Mouse (Mus musculus) forebrain, embryonic 14.5 days (tissue): Measurements from ENCODE around the gene Agr2. TPM values are rescaled to one million over a fixed set of nuclear protein-coding genes. Genes with fewer than 3 reads are reported as not detected.

ENCODE experiments used
- ATAC-seq: fragments of 200-750 bp; cut with Nextera tagmentation; 2 replicates; pipeline ENCODE4 v1.8.0; 2017; ENCODE audit warnings: mild to moderate bottlenecking, moderate library complexity
- DNase-seq: peaks from one replicate; pipeline ENCODE4 v3.0.0-alpha.2; 2015; ENCODE audit warnings: low spot score
- H3K27ac ChIP-seq: fragments of 300-500 bp; sonication (generic); 2 replicates; pipeline ENCODE4 v1.5.1; 2014; ENCODE audit warnings: low read depth, mild to moderate bottlenecking, control low read depth, low read length, moderate library complexity
- H3K27me3 ChIP-seq: fragments of 300-500 bp; sonication (generic); replicated peaks from 2 replicates; pipeline ENCODE4 v1.6.1; 2014; ENCODE audit warnings: low read length, control low read depth, mixed read lengths; ENCODE audit not compliant: control insufficient read depth, insufficient read depth
- H3K36me3 ChIP-seq: fragments of 300-500 bp; sonication (generic); 2 replicates; pipeline ENCODE4 v1.6.1; 2014; ENCODE audit warnings: low read length, control low read depth; ENCODE audit not compliant: control insufficient read depth, insufficient read depth
- H3K4me1 ChIP-seq: fragments of 300-500 bp; sonication (generic); 2 replicates; pipeline ENCODE4 v1.6.1; 2014; ENCODE audit warnings: antibody characterized with exemption, low read length, control low read depth; ENCODE audit not compliant: control insufficient read depth, insufficient read depth
- H3K4me2 ChIP-seq: fragments of 300-500 bp; sonication (generic); 2 replicates; pipeline ENCODE4 v1.6.1; 2014; ENCODE audit warnings: mild to moderate bottlenecking, control low read depth, low read length
- H3K4me3 ChIP-seq: fragments of 300-500 bp; sonication (generic); 2 replicates; pipeline ENCODE4 v1.5.1; 2014; ENCODE audit warnings: low read depth, low read length, control low read depth
- H3K9ac ChIP-seq: fragments of 300-500 bp; sonication (generic); 2 replicates; pipeline ENCODE4 v1.6.1; 2014; ENCODE audit warnings: mild to moderate bottlenecking, low read length, control low read depth, moderate library complexity
- H3K9me3 ChIP-seq: fragments of 300-500 bp; sonication (generic); replicated peaks from 2 replicates; pipeline ENCODE4 v1.6.1; 2016; ENCODE audit warnings: low read length, control low read depth, mixed read lengths; ENCODE audit not compliant: control insufficient read depth
- WGBS: fragments of 180-500 bp; shearing (Covaris S2); extraction: QIAGEN DNeasy Blood & Tissue Kit; methylation state at CpG from one replicate; pipeline ENCODE4 v1.1.7; 2014; 5-methylcytosine and 5-hydroxymethylcytosine counted together
- polyA plus RNA-seq: library from polyadenylated mRNA; unstranded; fragments of >200 nt; fragmentation: Nextera tagmentation; extraction: Ambion mirVana; gene quantifications from 2 replicates; pipeline ENCODE4 v1.2.1, GENCODE M21; 2014

The Agr2 gene
- polyA plus RNA-seq, 1 experiment from 2014 or later: not detected

- Histone ChIP-seq H3K9ac (no peak overlapping the region), H3K27me3 (no peaks in the 10 kb centered on the region), H3K36me3 (no peaks in the 10 kb centered on the region), H3K4me1 (peaks cover 6% of the 10 kb centered on the region; the same call in 1 of the 2 replicates), H3K4me3 (no peak overlapping the region), H3K27ac (no peak overlapping the region), H3K4me2 (no peak overlapping the region), H3K9me3 (no peaks in the 10 kb centered on the region)
- DNase-seq (no peak), ATAC-seq (no peak)
- WGBS: 98% methylated on average over 9 of the region's 9 CpGs
Observed at GRCm38 (mm10) chr12:35983472-35983871, 9.2 kb upstream of the Agr2 start.

- DNase-seq (no peak), ATAC-seq (no peak)
- Histone ChIP-seq H3K27me3 (no peaks in the 10 kb centered on the region), H3K9me3 (no peaks in the 10 kb centered on the region), H3K36me3 (no peaks in the 10 kb centered on the region), H3K27ac (no peak overlapping the region), H3K9ac (no peak overlapping the region), H3K4me3 (no peak overlapping the region), H3K4me2 (no peak overlapping the region), H3K4me1 (peaks cover 6% of the 10 kb centered on the region; the same call in 1 of the 2 replicates)
- WGBS: 80% methylated on average over 5 of the region's 5 CpGs
Observed at GRCm38 (mm10) chr12:35984743-35985142, 8.0 kb upstream of the Agr2 start.

- no peak overlapping the region for H3K4me2 ChIP-seq
- DNase-seq (no peak), ATAC-seq (no peak)
- H3K27me3 ChIP-seq: no peaks in the 10 kb centered on the region
- 85% methylated on average over 3 of the region's 3 CpGs for WGBS
- H3K36me3 ChIP-seq: no peaks in the 10 kb centered on the region
- peaks cover 3% of the 10 kb centered on the region; the same call in 1 of the 2 replicates for H3K4me1 ChIP-seq
- H3K27ac ChIP-seq: no peak overlapping the region
- H3K4me3 ChIP-seq: no peak overlapping the region
- H3K9me3 ChIP-seq: no peaks in the 10 kb centered on the region
- H3K9ac ChIP-seq: no peak overlapping the region
Observed at GRCm38 (mm10) chr12:35993583-35993982, 876 bp downstream of the Agr2 start.

GRCm38 (mm10) chr12:35994098-35994497, 1.4 kb downstream of the Agr2 start:
- no peak overlapping the region for H3K4me2 ChIP-seq
- no peaks in the 10 kb centered on the region for H3K36me3 ChIP-seq
- no peak overlapping the region for H3K9ac ChIP-seq
- no peaks in the 10 kb centered on the region for H3K27me3 ChIP-seq
- peak; percentile 46 for DNase-seq
- 0 out of 2 replicates have a peak, but pooled peaks have one; percentile 32 for ATAC-seq
- H3K9me3 ChIP-seq: no peaks in the 10 kb centered on the region
- no peak overlapping the region for H3K27ac ChIP-seq
- H3K4me1 ChIP-seq: peaks cover 3% of the 10 kb centered on the region; the same call in 1 of the 2 replicates
- no peak overlapping the region for H3K4me3 ChIP-seq

GRCm38 (mm10) chr12:35995799-35996198, 3.1 kb downstream of the Agr2 start:
- Histone ChIP-seq H3K4me1 (peaks cover 3% of the 10 kb centered on the region; the same call in 1 of the 2 replicates), H3K9me3 (no peaks in the 10 kb centered on the region), H3K27ac (no peak overlapping the region), H3K27me3 (no peaks in the 10 kb centered on the region), H3K4me2 (no peak overlapping the region), H3K9ac (no peak overlapping the region), H3K36me3 (no peaks in the 10 kb centered on the region), H3K4me3 (no peak overlapping the region)
- DNase-seq (peak; percentile 70), ATAC-seq (peak; percentile 32; the same call in 1 of the 2 replicates)
- WGBS: 27% methylated on average over 5 of the region's 5 CpGs

- no peaks in the 10 kb centered on the region for H3K4me1 ChIP-seq
- 80% methylated on average over 4 of the region's 4 CpGs for WGBS
Observed at GRCm38 (mm10) chr12:36004714-36005113, 12.0 kb downstream of the Agr2 start.

GRCm38 (mm10) chr12:36007581-36007980, 14.9 kb downstream of the Agr2 start:
- Histone ChIP-seq H3K4me2 (no peak overlapping the region), H3K4me3 (no peak overlapping the region), H3K27me3 (no peaks in the 10 kb centered on the region), H3K36me3 (no peaks in the 10 kb centered on the region), H3K9me3 (no peaks in the 10 kb centered on the region), H3K4me1 (no peaks in the 10 kb centered on the region), H3K9ac (no peak overlapping the region), H3K27ac (no peak overlapping the region)
- DNase-seq (no peak), ATAC-seq (no peak)
- 93% methylated on average over 2 of the region's 2 CpGs for WGBS

More at GRCm38 (mm10) chr12:36004714-36005113, 12.0 kb downstream of the Agr2 start:
- DNase-seq (no peak), ATAC-seq (no peak)
- no peak overlapping the region for H3K27ac ChIP-seq
- no peaks in the 10 kb centered on the region for H3K36me3 ChIP-seq
- no peaks in the 10 kb centered on the region for H3K9me3 ChIP-seq
- no peak overlapping the region for H3K4me3 ChIP-seq
- no peaks in the 10 kb centered on the region for H3K27me3 ChIP-seq
- H3K4me2 ChIP-seq: no peak overlapping the region
- no peak overlapping the region for H3K9ac ChIP-seq

GRCm38 (mm10) chr12:36008364-36009047, 15.8 kb downstream of the Agr2 start:
- ATAC-seq (no peak), DNase-seq (no peak)
- Histone ChIP-seq H3K4me3 (no peak overlapping the region), H3K4me1 (no peaks in the 10 kb centered on the region), H3K9ac (no peak overlapping the region), H3K36me3 (no peaks in the 10 kb centered on the region; the same call in 1 of the 2 replicates), H3K4me2 (no peak overlapping the region), H3K9me3 (no peaks in the 10 kb centered on the region), H3K27ac (no peak overlapping the region), H3K27me3 (no peaks in the 10 kb centered on the region)
- 81% methylated on average over 6 of the region's 6 CpGs for WGBS

GRCm38 (mm10) chr12:36013216-36013910, 20.7 kb downstream of the Agr2 start:
- H3K9ac ChIP-seq: no peak overlapping the region
- no peaks in the 10 kb centered on the region for H3K9me3 ChIP-seq
- no peak overlapping the region for H3K4me3 ChIP-seq
- WGBS: 86% methylated on average over 7 of the region's 7 CpGs
- no peaks in the 10 kb centered on the region for H3K4me1 ChIP-seq
- H3K36me3 ChIP-seq: peaks cover 29% of the 10 kb centered on the region
- H3K4me2 ChIP-seq: no peak overlapping the region
- DNase-seq (no peak), ATAC-seq (no peak)
- no peak overlapping the region for H3K27ac ChIP-seq
- no peaks in the 10 kb centered on the region for H3K27me3 ChIP-seq
